Mouse (Mus musculus) heart, embryonic 15.5 days (tissue): ENCODE data around the gene C530008M17Rik. TPM values are rescaled to one million over a fixed set of nuclear protein-coding genes. Genes with fewer than 3 reads are reported as not detected.

Experiments used
- ATAC-seq: fragments of 200-750 bp; cut with Nextera tagmentation; replicated peaks from 2 replicates; pipeline ENCODE4 v1.8.0; 2017; ENCODE audit warnings: low read depth, moderate TSS enrichment; ENCODE audit not compliant: insufficient number of reproducible peaks, insufficient read depth, low FRiP score
- H3K27ac ChIP-seq: fragments of 300-500 bp; sonication (generic); 2 replicates; pipeline ENCODE4 v1.5.1; 2015; ENCODE audit warnings: mild to moderate bottlenecking, inconsistent platforms
- H3K27me3 ChIP-seq: fragments of 300-500 bp; sonication (generic); 2 replicates; pipeline ENCODE4 v1.6.1; 2015; ENCODE audit warnings: inconsistent platforms
- H3K36me3 ChIP-seq: fragments of 300-500 bp; sonication (generic); 2 replicates; pipeline ENCODE4 v1.6.1; 2015; ENCODE audit warnings: mild to moderate bottlenecking, inconsistent platforms
- H3K4me1 ChIP-seq: fragments of 300-500 bp; sonication (generic); replicated peaks from 2 replicates; pipeline ENCODE4 v1.6.1; 2015; ENCODE audit warnings: inconsistent platforms
- H3K4me2 ChIP-seq: fragments of 300-500 bp; sonication (generic); 2 replicates; pipeline ENCODE4 v1.6.1; 2015; ENCODE audit warnings: inconsistent platforms, mild to moderate bottlenecking, moderate library complexity
- H3K4me3 ChIP-seq: fragments of 300-500 bp; sonication (generic); 2 replicates; pipeline ENCODE4 v1.5.1; 2015; ENCODE audit warnings: mild to moderate bottlenecking, inconsistent platforms
- H3K9ac ChIP-seq: fragments of 300-500 bp; sonication (generic); 2 replicates; pipeline ENCODE4 v1.6.1; 2015; ENCODE audit warnings: mild to moderate bottlenecking, inconsistent platforms
- H3K9me3 ChIP-seq: fragments of 300-500 bp; sonication (generic); replicated peaks from 2 replicates; pipeline ENCODE4 v1.6.1; 2016; ENCODE audit warnings: inconsistent platforms
- WGBS: fragments of 180-500 bp; shearing (Covaris S2); methylation state at CpG from one replicate; pipeline ENCODE4 v1.1.7; 2015; ENCODE audit warnings: mixed read lengths; 5-methylcytosine and 5-hydroxymethylcytosine counted together
- polyA plus RNA-seq: library from polyadenylated mRNA; unstranded; fragments of >200 nt; fragmentation: Nextera tagmentation; extraction: Ambion mirVana; gene quantifications from 2 replicates; pipeline ENCODE4 v1.2.1, GENCODE M21; 2015

Gene C530008M17Rik
- polyA plus RNA-seq, 1 experiment from 2014 or later: 32.4 TPM

DNA sequence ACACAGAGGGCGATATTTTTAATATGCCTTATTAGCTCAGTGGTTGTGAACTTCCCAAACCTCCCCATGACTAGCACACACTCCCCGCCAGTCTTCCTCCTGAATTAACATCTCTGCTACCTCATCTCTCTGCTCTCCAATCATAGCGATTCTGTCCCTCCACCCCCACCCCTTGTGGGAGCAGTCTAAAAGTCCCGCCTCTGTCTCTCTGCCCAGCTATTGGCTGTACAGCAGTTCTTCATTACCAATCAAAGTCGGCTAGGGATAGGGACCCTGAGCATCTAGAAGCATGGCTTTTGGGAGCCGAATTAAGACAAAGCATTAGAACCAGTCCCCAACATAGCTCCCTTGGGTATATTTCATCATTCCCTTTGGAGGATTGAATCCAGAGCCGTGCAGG, 91.5 kb downstream of the C530008M17Rik start:
- WGBS: 61% methylated on average over 7 of the region's 7 CpGs
- no peak for ATAC-seq
- H3K4me1 ChIP-seq: no peaks in the 10 kb centered on the region

DNA sequence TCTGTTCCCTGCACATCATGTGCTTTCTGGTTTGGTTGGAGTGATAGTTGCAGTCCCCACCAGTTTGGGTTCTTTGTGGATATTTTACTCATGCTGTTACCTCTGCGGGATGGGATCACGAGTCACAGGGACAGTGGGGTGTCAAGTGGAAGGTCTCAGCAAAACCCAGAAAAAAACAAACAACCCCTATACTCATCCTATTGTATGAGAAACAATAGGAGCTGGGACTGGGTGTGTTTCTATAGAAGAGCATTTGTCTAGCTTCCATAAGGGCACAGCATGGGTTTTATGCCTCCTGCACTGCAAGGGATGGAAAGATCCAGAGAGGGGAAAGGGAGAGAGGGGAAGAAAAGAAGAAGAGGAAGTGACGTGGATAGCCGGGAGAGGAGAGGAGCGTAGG, 96.0 kb downstream of the C530008M17Rik start:
- Histone ChIP-seq H3K9ac (no peak overlapping the region), H3K36me3 (no peaks in the 10 kb centered on the region), H3K4me3 (no peak overlapping the region), H3K4me2 (no peak overlapping the region), H3K27me3 (no peaks in the 10 kb centered on the region), H3K27ac (no peak overlapping the region), H3K4me1 (no peaks in the 10 kb centered on the region), H3K9me3 (no peaks in the 10 kb centered on the region; the same call in 1 of the 2 replicates)
- ATAC-seq: no peak
- 83% methylated on average over 5 of the region's 5 CpGs for WGBS

More for the DNA sequence above, 91.5 kb downstream of the C530008M17Rik start:
- Histone ChIP-seq H3K27ac (no peak overlapping the region), H3K4me2 (no peak overlapping the region), H3K27me3 (no peaks in the 10 kb centered on the region), H3K9ac (no peak overlapping the region), H3K36me3 (no peaks in the 10 kb centered on the region), H3K4me3 (no peak overlapping the region), H3K9me3 (no peaks in the 10 kb centered on the region)

GRCm38 (mm10) chr5:76760349-76760748, 104.0 kb downstream of the C530008M17Rik start:
- no peaks in the 10 kb centered on the region for H3K36me3 ChIP-seq
- no peaks in the 10 kb centered on the region; the same call in 1 of the 2 replicates for H3K9me3 ChIP-seq
- ATAC-seq: peak; percentile 56; the same call in 1 of the 2 replicates
- H3K4me2 ChIP-seq: no peak overlapping the region
- H3K27ac ChIP-seq: 0 out of 2 replicates have a peak overlapping the region, but pooled peaks have one; percentile 10
- whole genome bisulfite sequencing: 60% methylated on average over 3 of the region's 3 CpGs
- 0 out of 2 replicates have a peak, but pooled peaks cover 4% of the 10 kb centered on the region for H3K4me1 ChIP-seq
- no peaks in the 10 kb centered on the region for H3K27me3 ChIP-seq
- no peak overlapping the region for H3K4me3 ChIP-seq
- no peak overlapping the region for H3K9ac ChIP-seq

DNA sequence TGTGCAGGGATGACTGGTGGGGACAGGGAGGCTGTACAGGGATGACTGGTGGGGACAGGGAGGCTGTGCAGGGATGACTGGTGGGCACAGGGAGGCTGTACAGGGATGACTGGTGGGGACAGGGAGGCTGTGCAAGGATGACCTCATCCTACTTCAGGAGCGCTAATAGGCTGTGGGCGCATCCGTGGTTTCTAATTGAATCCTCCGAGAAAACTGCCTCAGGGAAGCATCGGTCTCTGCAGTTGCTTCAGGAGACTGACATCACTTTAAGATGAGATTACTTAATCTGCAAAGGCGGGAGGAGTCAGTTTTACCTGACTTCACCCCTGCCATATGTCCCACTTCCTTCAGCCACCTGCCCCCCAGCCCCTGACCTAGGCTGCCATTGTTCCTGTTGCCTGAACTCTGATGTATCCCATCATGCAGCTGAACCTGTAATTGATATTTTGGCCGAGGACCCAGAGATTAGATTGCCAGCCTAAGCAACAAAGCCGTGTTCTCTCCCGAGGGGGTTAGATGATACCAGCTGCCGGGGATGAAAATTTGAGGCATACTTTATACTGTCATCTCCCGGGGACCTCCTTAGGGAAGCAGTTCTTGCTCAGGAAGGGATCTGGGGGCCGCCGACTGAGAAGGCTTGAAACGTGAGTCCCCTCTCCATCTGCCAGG, 105.9 kb downstream of the C530008M17Rik start:
- 60% methylated on average over 14 of the region's 14 CpGs for WGBS
- no peak overlapping the region for H3K9ac ChIP-seq
- 0 out of 2 replicates have a peak, but pooled peaks cover 4% of the 10 kb centered on the region for H3K4me1 ChIP-seq
- H3K4me2 ChIP-seq: no peak overlapping the region
- no peak overlapping the region for H3K4me3 ChIP-seq
- H3K27me3 ChIP-seq: no peaks in the 10 kb centered on the region
- no peaks in the 10 kb centered on the region; the same call in 1 of the 2 replicates for H3K9me3 ChIP-seq
- no peak overlapping the region for H3K27ac ChIP-seq
- ATAC-seq: no peak
- H3K36me3 ChIP-seq: no peaks in the 10 kb centered on the region

- Histone ChIP-seq H3K4me3 (no peak overlapping the region), H3K4me2 (no peak overlapping the region), H3K4me1 (0 out of 2 replicates have a peak, but pooled peaks cover 4% of the 10 kb centered on the region), H3K27me3 (no peaks in the 10 kb centered on the region), H3K9me3 (no peaks in the 10 kb centered on the region), H3K36me3 (no peaks in the 10 kb centered on the region), H3K9ac (no peak overlapping the region), H3K27ac (no peak overlapping the region)
- 63% methylated on average over 10 of the region's 10 CpGs for WGBS
- ATAC-seq: no peak
Observed at GRCm38 (mm10) chr5:76763148-76763701, 106.9 kb downstream of the C530008M17Rik start.

DNA sequence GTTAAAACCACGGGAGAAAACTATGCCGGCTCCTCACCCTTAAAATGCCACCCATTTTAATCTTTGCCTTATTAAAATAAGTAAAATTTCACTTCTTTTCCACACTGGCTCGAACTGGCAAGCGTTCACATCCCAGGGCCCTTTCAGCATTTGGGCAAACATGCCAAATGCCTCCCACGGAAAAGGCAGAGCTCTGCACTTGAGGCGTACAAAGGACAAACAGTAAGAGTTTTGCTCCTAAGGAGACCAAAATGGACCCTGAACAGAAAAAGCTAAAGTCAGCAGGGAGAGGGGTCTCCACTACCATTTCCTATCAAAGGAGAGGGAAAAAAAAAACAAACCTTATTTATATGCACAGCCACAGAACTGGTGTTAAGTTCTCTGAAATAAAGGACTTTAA, 107.4 kb downstream of the C530008M17Rik start:
- H3K9me3 ChIP-seq: no peaks in the 10 kb centered on the region
- no peaks in the 10 kb centered on the region for H3K36me3 ChIP-seq
- ATAC-seq: no peak
- H3K4me3 ChIP-seq: no peak overlapping the region
- no peak overlapping the region for H3K4me2 ChIP-seq
- 0 out of 2 replicates have a peak, but pooled peaks cover 4% of the 10 kb centered on the region for H3K4me1 ChIP-seq
- no peaks in the 10 kb centered on the region for H3K27me3 ChIP-seq
- no peak overlapping the region for H3K9ac ChIP-seq
- 51% methylated on average over 6 of the region's 6 CpGs for WGBS
- H3K27ac ChIP-seq: no peak overlapping the region

GRCm38 (mm10) chr5:76769014-76769413, 112.7 kb downstream of the C530008M17Rik start:
- no peak for ATAC-seq
- Histone ChIP-seq H3K4me1 (no peaks in the 10 kb centered on the region), H3K36me3 (no peaks in the 10 kb centered on the region), H3K4me2 (no peak overlapping the region), H3K9me3 (no peaks in the 10 kb centered on the region), H3K27ac (no peak overlapping the region), H3K27me3 (no peaks in the 10 kb centered on the region), H3K4me3 (no peak overlapping the region), H3K9ac (no peak overlapping the region)
- 71% methylated on average over 3 of the region's 3 CpGs for WGBS

DNA sequence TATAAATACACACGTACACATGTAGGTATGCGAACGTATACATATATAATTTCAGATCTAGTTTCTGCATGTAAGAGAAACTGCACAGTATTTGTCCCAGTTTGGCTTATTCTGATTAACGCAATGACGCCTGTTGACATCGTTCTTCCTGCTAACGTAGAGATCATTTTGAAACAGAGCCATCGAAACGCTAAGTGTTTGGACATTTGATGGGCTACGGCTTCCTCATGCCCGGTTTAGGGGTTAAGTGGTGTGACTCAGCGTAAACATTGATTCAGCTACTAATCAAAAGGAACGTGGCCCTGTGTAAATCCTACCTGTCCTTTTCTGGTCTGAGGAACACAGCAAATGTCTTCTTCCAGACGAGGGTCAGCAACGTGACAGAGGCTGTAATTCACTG, 113.3 kb downstream of the C530008M17Rik start:
- 87% methylated on average over 15 of the region's 15 CpGs for WGBS
- ATAC-seq: no peak
- Histone ChIP-seq H3K4me3 (no peak overlapping the region), H3K9ac (no peak overlapping the region), H3K4me1 (no peaks in the 10 kb centered on the region), H3K4me2 (no peak overlapping the region), H3K36me3 (no peaks in the 10 kb centered on the region), H3K27me3 (no peaks in the 10 kb centered on the region), H3K9me3 (no peaks in the 10 kb centered on the region), H3K27ac (no peak overlapping the region)

DNA sequence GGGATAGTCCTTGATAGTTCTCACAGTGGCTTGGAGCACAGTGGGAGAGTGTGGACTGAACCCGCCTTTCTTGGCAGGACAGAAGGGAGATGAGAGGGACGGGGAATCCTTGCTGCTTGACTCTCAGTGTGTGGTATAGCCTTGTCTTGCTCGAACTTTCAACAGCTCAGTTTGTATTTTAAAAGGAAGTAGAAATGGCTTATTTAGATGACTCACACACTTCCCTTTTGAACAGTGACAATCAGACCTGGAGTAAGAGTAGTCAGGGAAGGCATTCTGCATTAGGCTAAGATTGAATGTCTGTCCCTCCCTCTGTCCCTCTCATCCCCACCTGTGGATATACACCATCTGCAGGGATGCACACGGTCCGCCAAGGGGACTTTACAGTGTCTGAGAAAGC, 115.1 kb downstream of the C530008M17Rik start:
- Histone ChIP-seq H3K4me2 (no peak overlapping the region), H3K9ac (no peak overlapping the region), H3K27ac (no peak overlapping the region), H3K4me3 (no peak overlapping the region), H3K36me3 (no peaks in the 10 kb centered on the region), H3K4me1 (no peaks in the 10 kb centered on the region), H3K27me3 (no peaks in the 10 kb centered on the region), H3K9me3 (no peaks in the 10 kb centered on the region)
- 87% methylated on average over 5 of the region's 5 CpGs for WGBS
- no peak for ATAC-seq

DNA sequence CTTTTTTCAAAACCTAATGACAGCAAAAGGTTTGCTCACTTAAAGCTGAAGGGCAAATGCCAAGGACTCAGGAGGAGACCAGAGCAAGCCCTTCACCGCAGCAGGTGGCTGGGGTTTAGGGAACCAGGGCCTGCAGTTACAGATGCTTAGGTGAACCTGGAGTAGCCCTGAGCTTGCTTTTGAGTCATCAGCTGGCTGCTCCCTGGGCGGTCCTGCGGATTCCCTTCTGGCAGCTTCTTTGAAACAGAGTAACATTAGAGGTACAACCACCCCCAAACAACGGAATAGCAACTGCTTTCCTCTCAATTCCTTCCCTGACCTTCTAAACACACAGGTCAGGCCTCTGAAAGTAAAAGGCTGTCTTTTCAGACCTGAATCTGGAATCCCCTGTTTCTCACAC, 116.5 kb downstream of the C530008M17Rik start:
- no peaks in the 10 kb centered on the region for H3K4me1 ChIP-seq
- H3K9ac ChIP-seq: no peak overlapping the region
- no peaks in the 10 kb centered on the region for H3K36me3 ChIP-seq
- ATAC-seq: no peak
- H3K4me2 ChIP-seq: no peak overlapping the region
- H3K27ac ChIP-seq: no peak overlapping the region
- no peaks in the 10 kb centered on the region for H3K27me3 ChIP-seq
- 65% methylated on average over 4 of the region's 4 CpGs for WGBS
- no peaks in the 10 kb centered on the region for H3K9me3 ChIP-seq
- H3K4me3 ChIP-seq: no peak overlapping the region

GRCm38 (mm10) chr5:76773492-76774158, 117.3 kb downstream of the C530008M17Rik start:
- Histone ChIP-seq H3K9me3 (no peaks in the 10 kb centered on the region), H3K4me2 (no peak overlapping the region), H3K27ac (no peak overlapping the region), H3K36me3 (no peaks in the 10 kb centered on the region), H3K27me3 (no peaks in the 10 kb centered on the region), H3K9ac (no peak overlapping the region), H3K4me1 (no peaks in the 10 kb centered on the region), H3K4me3 (no peak overlapping the region)
- WGBS: 67% methylated on average over 9 of the region's 9 CpGs
- ATAC-seq: no peak
